Mouse (Mus musculus) cortical plate, adult 2 months (tissue): ENCODE data around the gene Dhh. TPM values are rescaled to one million over a fixed set of nuclear protein-coding genes. Genes with fewer than 3 reads are reported as not detected.

Experiments used
- H3K27ac ChIP-seq: fragments of 200-500 bp; 2 replicates; pipeline ENCODE4 v1.5.1; 2012; ENCODE audit warnings: low read length, control low read depth, inconsistent platforms; ENCODE audit not compliant: insufficient read depth
- H3K4me1 ChIP-seq: fragments of 200-500 bp; 2 replicates; pipeline ENCODE4 v1.6.1; 2011; ENCODE audit warnings: low read length; ENCODE audit not compliant: control insufficient read depth, insufficient read depth
- H3K4me3 ChIP-seq: fragments of 200-500 bp; 2 replicates; pipeline ENCODE4 v1.5.1; 2011; ENCODE audit warnings: mild to moderate bottlenecking, low read length, control low read depth; ENCODE audit not compliant: insufficient read depth
- CTCF ChIP-seq: fragments of 200-500 bp; IDR thresholded peaks from 2 replicates; pipeline ENCODE4 v1.5.1; 2011; ENCODE audit warnings: mild to moderate bottlenecking, control low read depth, low read length; ENCODE audit not compliant: insufficient read depth; ENCODE audit errors: extremely low read depth
- POLR2A ChIP-seq: fragments of 200-500 bp; IDR thresholded peaks from 2 replicates; pipeline ENCODE4 v1.6.1; 2011; ENCODE audit warnings: mild to moderate bottlenecking, low read length, control low read depth; ENCODE audit not compliant: insufficient read depth; ENCODE audit errors: extremely low read depth
- polyA plus RNA-seq: library from polyadenylated mRNA; depleted of rRNA; stranded (reverse); fragments of >200 nt; gene quantifications from 2 replicates; pipeline ENCODE4 v1.2.3, GENCODE M21; 2012

Dhh gene
- polyA plus RNA-seq, 1 experiment: 0.25 TPM

- no peak for TF ChIP-seq CTCF
- no peak for TF ChIP-seq POLR2A
- H3K4me3 ChIP-seq: no peak overlapping the region
Observed at GRCm38 (mm10) chr15:98867321-98867720, 31.0 kb downstream of the Dhh start.

GRCm38 (mm10) chr15:98866501-98866900 is 31.8 kb downstream of the Dhh start:
- no peak overlapping the region for H3K4me3 ChIP-seq
- peaks cover 11% of the 10 kb centered on the region for H3K4me1 ChIP-seq
- no peak overlapping the region for H3K27ac ChIP-seq
- TF ChIP-seq POLR2A (no peak), CTCF (no peak)

More at GRCm38 (mm10) chr15:98867321-98867720, 31.0 kb downstream of the Dhh start:
- Histone ChIP-seq H3K27ac (no peak overlapping the region), H3K4me1 (peaks cover 11% of the 10 kb centered on the region)

- TF ChIP-seq CTCF (no peak), POLR2A (no peak)
- Histone ChIP-seq H3K27ac (no peak overlapping the region), H3K4me1 (peaks cover 11% of the 10 kb centered on the region), H3K4me3 (no peak overlapping the region)
Observed at GRCm38 (mm10) chr15:98865771-98866170, 32.6 kb downstream of the Dhh start.

GRCm38 (mm10) chr15:98864951-98865350 is 33.4 kb downstream of the Dhh start:
- no peak for TF ChIP-seq POLR2A
- TF ChIP-seq CTCF: no peak
- Histone ChIP-seq H3K4me3 (no peak overlapping the region), H3K4me1 (peaks cover 11% of the 10 kb centered on the region), H3K27ac (no peak overlapping the region)

GRCm38 (mm10) chr15:98863451-98863958 is 34.8 kb downstream of the Dhh start:
- peaks cover 3% of the 10 kb centered on the region; the same call in 1 of the 2 replicates for H3K4me1 ChIP-seq
- no peak overlapping the region for H3K27ac ChIP-seq
- no peak for TF ChIP-seq CTCF
- TF ChIP-seq POLR2A: no peak
- no peak overlapping the region for H3K4me3 ChIP-seq

- TF ChIP-seq POLR2A (no peak), CTCF (no peak)
- no peak overlapping the region for H3K27ac ChIP-seq
- no peaks in the 10 kb centered on the region for H3K4me1 ChIP-seq
- H3K4me3 ChIP-seq: no peak overlapping the region
Observed at GRCm38 (mm10) chr15:98861701-98862410, 36.5 kb downstream of the Dhh start.

DNA sequence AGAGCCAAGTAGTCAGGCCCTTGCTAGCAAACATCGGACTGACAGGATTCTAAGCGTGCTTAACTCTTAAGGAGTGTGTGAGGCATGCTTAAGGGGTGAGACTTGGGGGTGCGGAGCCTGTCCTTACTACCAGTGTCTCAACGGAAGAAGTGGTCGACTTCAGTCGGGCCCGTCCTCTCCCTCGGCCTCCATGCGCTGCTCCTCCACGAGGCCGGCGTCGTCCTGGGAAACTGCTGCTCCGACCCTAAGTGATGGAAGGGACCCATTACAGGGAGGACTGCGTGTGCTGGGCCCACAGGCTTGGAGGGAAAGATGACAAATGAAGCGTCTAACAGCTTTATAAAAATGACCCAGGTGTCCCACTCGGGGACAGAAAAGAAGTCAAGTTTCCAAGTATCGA is 37.4 kb downstream of the Dhh start:
- TF ChIP-seq CTCF: no peak
- TF ChIP-seq POLR2A: no peak
- no peak overlapping the region for H3K27ac ChIP-seq
- H3K4me3 ChIP-seq: no peak overlapping the region
- H3K4me1 ChIP-seq: no peaks in the 10 kb centered on the region

- Histone ChIP-seq H3K4me1 (no peaks in the 10 kb centered on the region), H3K4me3 (no peak overlapping the region), H3K27ac (no peak overlapping the region)
- TF ChIP-seq CTCF: no peak
- no peak for TF ChIP-seq POLR2A
Observed at GRCm38 (mm10) chr15:98859319-98860043, 38.9 kb downstream of the Dhh start.

DNA sequence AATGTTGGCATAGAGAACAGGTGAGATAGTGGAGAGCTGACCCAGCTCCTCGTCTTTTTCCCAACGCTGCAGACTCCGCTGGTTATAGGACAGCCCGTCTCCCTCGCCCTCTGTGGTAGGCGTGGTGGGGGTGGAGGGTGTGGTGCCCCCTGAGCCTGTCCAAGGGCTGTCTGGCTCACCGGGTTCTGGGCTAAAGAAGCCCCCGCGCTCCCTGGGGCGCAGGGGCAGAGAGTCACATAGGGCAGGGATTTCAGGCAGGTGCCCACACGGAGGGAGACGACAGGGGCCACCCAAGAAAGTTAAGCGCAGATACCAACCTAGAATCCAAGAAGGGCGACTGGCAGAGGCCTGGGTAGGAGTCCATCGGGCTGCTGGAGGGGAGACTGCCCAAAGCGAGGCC is 44.1 kb downstream of the Dhh start:
- no peak overlapping the region for H3K4me3 ChIP-seq
- no peak for TF ChIP-seq CTCF
- no peaks in the 10 kb centered on the region for H3K4me1 ChIP-seq
- no peak overlapping the region for H3K27ac ChIP-seq

DNA sequence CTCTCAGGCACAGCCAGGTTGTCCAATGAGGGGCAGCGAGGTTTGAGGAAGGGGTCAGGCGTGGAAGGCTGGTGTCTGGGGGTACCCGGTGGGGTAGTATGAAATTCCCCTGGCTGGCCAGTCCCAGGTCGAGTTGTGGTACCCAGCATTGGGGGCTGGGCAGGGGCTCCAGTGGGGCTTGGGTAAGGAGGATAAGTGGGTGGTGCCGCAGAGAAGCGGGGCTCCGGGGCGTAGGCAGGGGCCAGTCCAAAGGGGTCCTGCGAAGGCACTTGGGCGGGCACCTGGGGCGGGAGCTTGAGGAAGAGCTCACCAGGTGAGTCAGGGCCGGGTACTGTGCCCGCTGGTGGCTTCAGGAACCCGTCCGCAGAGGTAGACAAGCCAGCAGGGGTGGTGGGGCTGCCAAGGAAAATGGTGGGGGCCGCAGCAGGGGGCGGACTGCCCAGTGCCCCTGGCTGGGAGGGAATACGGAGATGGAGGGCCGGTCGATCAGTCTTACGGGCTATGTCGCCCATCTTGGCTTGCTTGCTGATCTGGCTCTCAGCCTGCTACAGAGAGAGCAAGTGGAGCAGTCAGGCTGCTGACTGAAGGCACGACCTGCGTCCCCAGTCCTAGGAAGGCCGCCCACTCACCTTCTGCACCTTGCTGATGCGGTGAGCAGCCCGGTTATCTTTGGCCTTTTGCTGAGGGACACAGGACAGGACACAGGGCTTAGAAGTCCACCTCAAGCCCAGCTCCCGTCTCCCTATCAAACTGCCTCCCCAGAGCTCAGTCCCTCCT is 45.0 kb downstream of the Dhh start:
- H3K4me1 ChIP-seq: no peaks in the 10 kb centered on the region
- no peak overlapping the region for H3K27ac ChIP-seq
- TF ChIP-seq CTCF: no peak
- no peak for TF ChIP-seq POLR2A
- no peak overlapping the region for H3K4me3 ChIP-seq
